Mouse (Mus musculus): ENCODE measurements around the gene Tlr3.
A peak's percentile ranks its signal among the peaks of the same experiment; 100 is the strongest.

Gene Tlr3

GRCm38 (mm10) chr8:45410882-45411281 lies at the start of gene Tlr3:
Gene Tlr3 (minus strand): TSS chr8:45411080.
- DNase-seq (ENCODE audit: low spot score): no peak

DNA sequence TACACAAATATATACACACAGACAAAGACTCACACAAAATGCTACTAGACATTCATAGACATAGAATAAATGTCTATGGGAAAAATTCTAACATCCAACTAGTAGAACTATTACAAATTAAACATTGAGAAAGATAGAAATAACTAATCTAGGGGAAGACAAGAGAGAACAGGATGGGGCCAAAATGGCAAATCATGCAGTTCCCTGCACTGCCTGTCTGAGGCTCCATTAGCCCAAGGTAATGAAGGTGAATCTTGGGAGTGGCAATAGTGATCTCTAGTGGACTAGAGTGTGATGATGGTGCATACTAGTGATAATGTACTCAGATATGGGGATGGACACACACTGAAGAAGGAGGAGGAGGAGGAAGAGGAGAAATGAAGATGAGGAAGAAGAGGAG lies 47.0 kb upstream of the Tlr3 start:
- DNase-seq (ENCODE audit: low spot score): no peak

DNA sequence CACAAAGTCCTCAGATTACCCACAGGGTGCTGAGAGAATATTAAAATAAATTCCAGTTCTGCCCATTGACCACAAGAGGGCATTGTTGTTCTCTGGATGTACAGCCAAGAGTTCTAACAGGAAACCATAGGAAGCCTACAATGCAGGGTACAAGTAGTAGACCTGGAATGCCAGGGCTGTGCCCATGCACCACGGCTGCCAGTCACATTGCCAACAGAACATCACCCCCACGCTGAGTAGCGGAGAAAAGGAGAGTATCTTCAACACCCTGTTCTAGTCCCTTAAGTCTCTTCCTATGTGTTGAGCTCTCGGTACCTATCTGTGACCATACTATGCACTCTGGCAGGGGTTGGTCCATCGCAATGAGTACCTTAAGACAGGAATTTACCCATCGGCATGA lies 43.5 kb upstream of the Tlr3 start:
- peak; percentile 42 for DNase-seq (ENCODE audit: low spot score)

GRCm38 (mm10) chr8:45452115-45452514 lies 41.2 kb upstream of the Tlr3 start:
- DNase-seq (ENCODE audit: low spot score): no peak

DNA sequence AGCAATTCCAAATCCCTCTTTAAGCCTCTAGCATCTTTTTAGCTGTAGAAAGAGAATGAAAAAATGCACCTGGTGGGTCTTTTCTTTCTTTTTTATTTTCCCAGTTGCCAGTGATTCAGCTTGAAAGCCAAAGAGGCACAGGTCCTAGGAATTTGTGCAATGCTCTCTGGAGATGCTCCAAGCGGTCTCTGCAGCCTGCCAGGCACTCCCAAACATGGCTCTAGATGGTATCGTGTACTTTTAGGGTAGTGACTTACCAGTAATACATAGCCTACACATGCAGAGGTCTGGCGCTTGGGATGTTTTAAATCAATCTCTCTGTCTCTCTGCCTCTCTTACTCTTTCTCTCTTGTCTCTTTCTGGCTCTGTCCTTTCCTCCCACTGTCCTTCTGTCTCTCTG lies 38.0 kb upstream of the Tlr3 start:
- DNase-seq (ENCODE audit: low spot score): no peak

DNA sequence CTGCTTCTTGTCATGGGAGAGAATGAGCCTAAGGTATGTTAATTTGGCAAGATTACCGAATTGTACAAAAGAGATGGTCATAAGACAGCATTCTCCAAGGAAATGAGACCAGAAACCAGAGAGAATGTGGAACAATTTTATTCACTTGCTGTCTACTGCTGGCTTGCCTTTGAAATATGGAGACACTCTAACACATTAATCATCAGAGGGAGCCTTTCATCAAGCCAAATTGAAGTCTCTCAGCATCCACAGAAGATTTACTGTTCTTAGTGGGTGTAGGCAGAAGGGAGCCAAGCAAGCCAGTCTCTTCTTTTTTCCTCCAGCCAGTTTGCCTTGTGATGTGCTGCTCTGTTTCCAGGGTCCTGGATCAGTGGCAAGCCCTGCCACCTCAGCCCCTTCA lies 37.4 kb upstream of the Tlr3 start:
- DNase-seq (ENCODE audit: low spot score): no peak

GRCm38 (mm10) chr8:45438899-45439535 lies 28.1 kb upstream of the Tlr3 start:
- peak; percentile 11 for DNase-seq (ENCODE audit: low spot score)

DNA sequence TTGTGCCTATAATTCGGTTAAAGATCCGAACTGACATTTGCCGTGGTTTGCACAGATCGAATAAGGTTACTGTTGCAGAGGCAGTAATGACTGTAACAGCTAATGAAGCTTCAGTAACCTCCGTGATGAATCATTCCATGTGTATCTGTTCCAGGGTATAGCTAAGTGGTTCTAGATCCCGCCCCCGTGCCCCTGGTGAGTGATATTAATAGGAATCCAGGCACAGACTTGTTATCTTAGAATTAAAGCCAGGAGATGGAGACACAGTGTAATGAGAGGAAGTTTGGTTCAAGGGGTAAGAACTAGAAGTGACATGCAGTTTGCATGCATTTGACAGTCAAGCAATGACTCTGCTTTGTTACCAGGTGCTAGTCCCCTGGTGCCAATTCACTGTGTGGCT lies 9.3 kb upstream of the Tlr3 start:
- DNase-seq (ENCODE audit: low spot score): no peak

DNA sequence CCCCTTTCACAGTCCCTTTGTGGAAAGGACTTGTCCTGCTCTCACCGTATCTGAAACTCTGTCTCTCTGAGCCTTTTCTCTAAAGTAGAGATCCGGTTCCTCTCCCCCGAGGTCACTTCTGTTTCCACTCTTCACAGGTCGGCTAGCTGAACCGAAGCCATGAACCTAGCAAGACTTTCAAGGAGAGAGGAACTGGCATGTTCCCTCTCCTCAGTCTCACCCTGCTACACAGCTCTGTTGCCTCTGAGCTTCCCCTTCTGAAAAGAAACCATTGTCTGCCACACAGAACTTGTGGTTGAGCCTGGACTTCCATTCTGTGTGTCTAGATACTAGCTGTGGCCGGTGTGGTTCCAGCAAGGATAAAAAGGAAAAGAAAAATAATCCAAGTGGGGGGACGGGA lies 4.1 kb upstream of the Tlr3 start:
- DNase-seq (ENCODE audit: low spot score): no peak

DNA sequence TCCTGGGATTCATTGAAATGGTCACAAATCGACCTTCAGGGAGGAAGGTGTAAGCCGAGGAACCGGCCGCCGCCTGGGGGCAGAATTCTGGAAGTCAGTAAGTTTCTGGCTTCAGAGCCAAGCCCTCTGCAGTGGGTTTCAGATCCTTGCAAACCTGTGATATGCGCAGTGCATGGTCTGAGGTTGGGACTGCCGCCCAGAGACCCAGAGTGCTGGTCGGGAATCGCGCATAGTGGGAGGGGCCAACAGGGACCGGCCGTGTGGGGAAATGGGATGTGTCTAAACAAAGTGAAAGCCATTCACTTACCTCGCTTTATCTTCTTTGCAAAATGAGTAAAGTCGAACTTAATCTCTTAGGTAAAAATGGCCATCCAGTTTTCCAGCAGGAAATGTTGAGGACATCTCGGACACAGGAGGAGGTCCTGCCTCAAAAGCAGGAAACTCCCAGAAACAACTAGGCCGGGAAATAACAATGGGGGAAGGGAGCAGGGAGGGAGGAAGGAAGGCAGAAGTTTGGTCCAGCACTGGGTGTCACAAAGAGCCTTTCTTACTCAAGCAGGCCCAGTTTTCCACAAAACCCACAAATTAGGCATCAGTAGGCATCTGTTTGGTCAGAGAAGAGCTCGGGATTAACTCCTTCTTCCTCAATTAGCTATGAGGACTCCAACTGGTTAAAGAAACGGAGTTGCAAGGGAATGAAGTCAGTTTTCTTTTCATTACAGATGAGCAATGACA lies 567 bp downstream of the Tlr3 start:
- peak; percentile 41 for DNase-seq (ENCODE audit: low spot score)

- DNase-seq (ENCODE audit: low spot score): no peak
Measured at GRCm38 (mm10) chr8:45409702-45410101, 1.2 kb downstream of the Tlr3 start.

DNA sequence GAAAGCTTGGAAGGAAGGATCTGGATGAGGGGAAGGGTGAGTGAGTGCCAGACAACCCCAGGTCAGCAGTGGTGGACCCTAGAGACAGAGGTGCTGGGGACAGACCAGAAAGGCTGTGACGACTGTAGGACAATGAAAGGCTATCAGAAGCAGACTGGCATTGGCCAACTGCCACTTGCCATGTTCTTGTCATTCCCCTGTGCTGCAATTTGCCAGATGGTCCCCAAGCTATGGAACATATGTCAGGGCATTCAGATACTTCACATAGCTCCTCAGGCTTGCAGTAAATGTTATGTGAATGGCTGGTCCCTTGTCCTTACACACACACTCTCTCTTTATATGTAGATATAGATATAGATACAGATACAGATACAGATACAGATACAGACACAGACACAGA lies 27.6 kb downstream of the Tlr3 start:
- DNase-seq (ENCODE audit: low spot score): no peak

DNA sequence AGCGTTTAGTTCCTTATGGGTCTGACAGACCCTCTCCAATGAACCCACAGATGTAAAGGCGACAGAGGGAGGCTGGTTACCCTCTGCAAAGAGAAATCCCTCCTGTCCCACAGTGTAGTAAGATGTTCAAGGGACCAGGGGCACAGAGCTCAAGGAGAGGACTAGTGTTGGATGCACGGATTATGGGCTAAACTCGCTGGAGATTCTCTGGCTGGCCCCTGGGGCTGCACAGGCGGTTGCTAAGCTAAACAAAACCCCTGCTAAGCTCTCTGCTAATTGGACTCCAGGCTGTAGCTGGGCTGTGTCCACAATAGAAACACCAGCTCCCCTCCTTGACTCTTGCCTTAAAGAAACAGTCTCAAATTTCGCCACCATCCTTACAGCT lies 28.9 kb downstream of the Tlr3 start, which contains the start of gene Fam149a:
TSS of gene Fam149a (minus strand) at position 329 of the 385 bp plus-strand sequence.
- DNase-seq (ENCODE audit: low spot score): no peak

DNA sequence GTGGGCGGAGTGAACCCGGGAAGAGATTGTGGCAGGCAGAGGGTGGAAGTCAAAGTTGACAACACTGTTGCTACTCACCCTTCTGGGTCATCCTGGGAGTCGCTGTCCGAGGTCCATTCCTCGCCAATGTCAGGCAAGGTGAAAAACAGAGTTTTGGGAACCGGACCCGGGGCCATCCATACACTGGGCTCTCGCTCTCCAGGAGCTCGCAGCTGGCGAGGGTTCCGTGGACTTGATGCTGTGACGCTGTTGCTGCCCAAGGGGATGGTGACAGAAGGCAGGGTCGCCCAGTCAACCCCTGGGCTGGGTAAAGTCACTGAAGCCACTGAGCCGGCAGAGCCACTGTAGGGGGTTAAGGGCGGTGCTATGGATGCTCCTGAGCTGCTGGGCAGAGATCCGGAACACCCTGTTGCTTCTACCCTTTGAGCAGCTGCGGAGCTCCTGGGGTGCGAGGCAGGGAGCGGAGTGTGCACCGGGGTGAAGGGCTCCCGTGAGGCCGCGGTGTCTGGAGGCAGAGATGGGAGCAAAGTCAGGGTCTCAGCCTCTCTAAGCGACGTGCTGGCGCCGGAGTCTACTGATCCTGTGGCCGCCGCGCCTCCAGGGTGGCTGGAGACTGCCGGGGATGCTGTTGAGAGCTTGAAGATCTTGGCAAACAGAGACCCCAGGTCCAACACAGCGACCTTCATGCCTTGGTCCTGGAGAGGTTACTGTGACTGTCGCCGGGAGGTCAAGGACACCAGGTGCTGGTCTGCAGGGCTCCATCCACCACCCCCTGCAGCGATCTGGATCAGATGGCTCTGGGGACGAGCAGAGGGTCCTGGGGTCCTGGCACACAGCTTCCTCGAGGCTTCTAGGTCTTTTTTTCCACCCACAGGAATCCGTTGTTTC lies 29.6 kb downstream of the Tlr3 start:
- no peak for DNase-seq (ENCODE audit: low spot score)

DNA sequence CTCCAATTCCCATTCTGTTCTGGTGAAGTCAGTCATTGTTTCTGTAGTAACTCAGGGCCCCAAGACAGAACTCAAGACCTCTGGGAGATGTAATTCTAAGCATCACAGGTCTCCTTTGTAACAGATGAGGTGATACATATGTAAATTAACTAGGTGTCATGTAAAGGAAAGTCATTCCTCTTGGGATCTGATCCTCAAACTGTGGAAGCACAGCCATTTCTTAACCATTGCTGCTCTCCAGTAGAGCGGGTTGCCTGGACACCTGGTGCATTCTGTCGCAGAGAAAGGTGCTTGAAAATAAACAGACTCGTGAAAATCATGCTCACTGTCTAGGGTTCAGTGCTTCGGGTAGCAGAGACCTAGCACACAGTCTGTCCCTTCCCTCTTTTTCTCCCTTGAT lies 30.3 kb downstream of the Tlr3 start:
- DNase-seq (ENCODE audit: low spot score): no peak

DNA sequence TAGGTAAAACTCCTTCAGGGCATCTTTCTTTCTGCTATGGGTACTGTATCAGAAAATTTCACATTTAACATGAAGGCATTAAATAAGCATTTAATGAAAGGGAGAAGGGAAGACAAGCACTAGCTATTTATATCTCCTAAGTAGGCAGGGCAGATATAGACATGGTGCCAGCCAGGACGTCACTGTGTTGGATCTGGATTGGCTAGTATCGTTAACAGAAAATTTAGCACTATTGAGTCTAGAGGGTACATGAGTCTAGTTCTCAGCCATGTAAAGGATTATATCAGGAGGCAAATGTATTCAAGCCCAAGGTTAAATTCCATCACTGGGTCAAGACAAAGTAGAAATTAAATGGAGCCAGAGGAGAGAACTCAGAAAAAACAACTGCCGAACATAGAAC lies 36.8 kb downstream of the Tlr3 start:
- no peak for DNase-seq (ENCODE audit: low spot score)

- no peak for DNase-seq (ENCODE audit: low spot score)
Measured at GRCm38 (mm10) chr8:45367154-45367553, 43.7 kb downstream of the Tlr3 start.

- no peak for DNase-seq (ENCODE audit: low spot score)
Measured at GRCm38 (mm10) chr8:45363220-45363619, 47.7 kb downstream of the Tlr3 start.

DNA sequence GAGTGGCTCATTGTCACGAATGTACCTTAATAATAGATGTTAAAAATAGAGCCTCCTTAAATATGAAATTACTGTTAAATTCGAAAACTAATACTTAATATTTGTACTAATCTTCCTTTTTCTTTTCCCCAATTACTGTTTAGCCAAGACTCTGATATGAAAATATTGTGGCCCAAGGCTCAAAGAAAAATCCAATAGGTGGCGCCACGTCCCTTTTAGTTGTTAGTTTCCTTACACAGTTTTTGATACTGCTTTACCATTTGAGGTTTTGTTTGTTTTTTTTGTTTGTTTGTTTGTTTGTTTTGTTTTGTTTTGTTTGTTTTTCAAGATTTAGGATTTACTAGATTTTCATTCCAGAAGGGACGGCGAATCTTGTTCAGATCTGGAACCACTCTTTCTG lies 48.6 kb downstream of the Tlr3 start:
- no peak for DNase-seq (ENCODE audit: low spot score)

- no peak for DNase-seq (ENCODE audit: low spot score)
Measured at GRCm38 (mm10) chr8:45359091-45359605, 51.7 kb downstream of the Tlr3 start.

DNA sequence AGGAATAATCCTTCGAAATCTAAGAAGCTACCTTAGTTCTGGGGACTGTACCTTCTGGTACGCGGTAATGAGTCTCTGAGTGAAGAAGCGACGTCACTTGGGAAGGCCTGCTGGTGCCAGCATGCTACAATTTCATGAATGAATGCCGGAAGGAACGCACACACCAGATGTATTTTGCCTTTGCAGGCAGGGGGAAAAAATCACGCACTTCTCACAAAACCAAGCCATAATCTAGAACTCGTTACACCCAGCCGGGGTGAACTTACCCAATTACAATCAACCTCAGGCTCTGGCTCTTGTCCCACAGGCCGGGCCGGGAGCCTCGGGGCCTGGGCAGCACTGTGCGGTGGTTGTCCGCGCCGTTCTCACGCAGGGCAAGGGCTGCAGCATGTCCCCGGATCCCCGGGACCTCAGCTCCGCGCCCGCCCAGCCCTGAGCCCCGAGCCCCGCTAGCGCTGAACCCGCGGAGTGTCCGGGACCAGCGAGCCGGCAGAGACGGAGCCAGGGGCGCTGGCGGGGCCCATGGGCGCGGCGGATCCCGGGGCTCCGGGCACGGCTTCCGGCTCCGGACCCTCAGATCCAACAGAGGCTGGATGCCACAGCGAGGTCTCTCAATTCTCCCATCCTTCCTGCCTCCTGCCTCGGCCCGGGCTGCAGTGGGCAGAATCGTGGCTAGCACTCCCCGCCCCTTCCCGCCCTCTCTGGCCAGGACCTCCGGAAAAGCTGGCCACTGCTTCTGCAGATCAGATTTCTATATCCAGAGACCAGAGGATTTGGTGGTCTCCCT lies 52.6 kb downstream of the Tlr3 start:
- peak; percentile 18 for DNase-seq (ENCODE audit: low spot score)

GRCm38 (mm10) chr8:45355809-45356208 lies 55.1 kb downstream of the Tlr3 start:
- DNase-seq (ENCODE audit: low spot score): no peak

Data from ovary, postnatal 14 days (tissue).